Mouse (Mus musculus) adrenal gland, postnatal 25 days (tissue): ENCODE measurements at regions not wholly inside any gene's neighbourhood (a gene's known extent, or its start where the extent isn't known, plus 50 kb on each side); places are given as distances from the start of the nearest gene placed in this dataset.
A peak's percentile ranks its signal among the peaks of the same experiment; 100 is the strongest.
"Not testable (repeated sequence)": the region's sequence is repeated elsewhere in the genome, so short reads cannot be mapped to it uniquely, and the experiment has no call there.

Source experiments
- DNase-seq: peaks from one replicate; pipeline ENCODE4 v3.0.0; 2021; ENCODE audit warnings: mixed read lengths

- DNase-seq, result no peak
Measured at GRCm38 (mm10) chr9:31653788-31654187, 189.5 kb upstream of the Tmem45b start.

GRCm38 (mm10) chr9:31650362-31651130 is 186.3 kb upstream of the Tmem45b start:
- peak; percentile 27 for DNase-seq

- DNase-seq, result no peak
Measured at GRCm38 (mm10) chr9:31649073-31649472, 184.8 kb upstream of the Tmem45b start.

GRCm38 (mm10) chr9:31648551-31648950 is 184.3 kb upstream of the Tmem45b start:
- no peak for DNase-seq

GRCm38 (mm10) chr9:31645114-31645513 is 180.9 kb upstream of the Tmem45b start:
- no peak for DNase-seq

GRCm38 (mm10) chr9:31644106-31644505 is 179.8 kb upstream of the Tmem45b start:
- DNase-seq, result peak; percentile 40

GRCm38 (mm10) chr9:31642169-31642568 is 177.9 kb upstream of the Tmem45b start:
- no peak for DNase-seq

GRCm38 (mm10) chr9:31628291-31628690 is 164.0 kb upstream of the Tmem45b start:
- no peak for DNase-seq

- DNase-seq, result not testable (repeated sequence)
Measured at GRCm38 (mm10) chr9:31621553-31621952, 157.3 kb upstream of the Tmem45b start.

- DNase-seq, result no peak
Measured at GRCm38 (mm10) chr9:31619344-31619743, 155.1 kb upstream of the Tmem45b start.

- no peak for DNase-seq
Measured at GRCm38 (mm10) chr9:31614250-31614945, 150.1 kb upstream of the Tmem45b start.

- DNase-seq, result no peak
Measured at GRCm38 (mm10) chr9:31611036-31611695, 146.9 kb upstream of the Tmem45b start.

- DNase-seq, result no peak
Measured at GRCm38 (mm10) chr9:31610631-31611030, 146.4 kb upstream of the Tmem45b start.

GRCm38 (mm10) chr9:31610212-31610611 is 145.9 kb upstream of the Tmem45b start:
- no peak for DNase-seq

- DNase-seq, result no peak
Measured at GRCm38 (mm10) chr9:31609731-31610130, 145.5 kb upstream of the Tmem45b start.

- no peak for DNase-seq
Measured at GRCm38 (mm10) chr9:31608084-31608870, 144.0 kb upstream of the Tmem45b start.

- no peak for DNase-seq
Measured at GRCm38 (mm10) chr9:31606936-31607335, 142.7 kb upstream of the Tmem45b start.

- no peak for DNase-seq
Measured at GRCm38 (mm10) chr9:31604497-31605090, 140.3 kb upstream of the Tmem45b start.

GRCm38 (mm10) chr9:31602707-31603106 is 138.4 kb upstream of the Tmem45b start:
- no peak for DNase-seq

- DNase-seq, result no peak
Measured at GRCm38 (mm10) chr9:31595096-31595495, 130.8 kb upstream of the Tmem45b start.

GRCm38 (mm10) chr9:31587671-31588070 is 123.4 kb upstream of the Tmem45b start:
- no peak for DNase-seq

GRCm38 (mm10) chr9:31583983-31584382 is 119.7 kb upstream of the Tmem45b start:
- no peak for DNase-seq
